Mouse (Mus musculus) frontal cortex, adult 2 months (tissue): ENCODE measurements around the gene Rasgef1a. TPM values are rescaled to one million over a fixed set of nuclear protein-coding genes. Genes with fewer than 3 reads are reported as not detected.

Experiments
- DNase-seq, 2 experiments: peaks; one replicate each; pipeline ENCODE4 v3.0.0; 2022; ENCODE audit warnings: low spot score in 1 of 2; ENCODE audit errors: extremely low spot score in 1 of 2
- polyA plus RNA-seq: library from polyadenylated mRNA; depleted of rRNA; stranded (reverse); fragments of >200 nt; gene quantifications from 2 replicates; pipeline ENCODE4 v1.2.3, GENCODE M21; 2012; rRNA removed

Rasgef1a gene
- polyA plus RNA-seq, 1 experiment: 164 TPM

DNA sequence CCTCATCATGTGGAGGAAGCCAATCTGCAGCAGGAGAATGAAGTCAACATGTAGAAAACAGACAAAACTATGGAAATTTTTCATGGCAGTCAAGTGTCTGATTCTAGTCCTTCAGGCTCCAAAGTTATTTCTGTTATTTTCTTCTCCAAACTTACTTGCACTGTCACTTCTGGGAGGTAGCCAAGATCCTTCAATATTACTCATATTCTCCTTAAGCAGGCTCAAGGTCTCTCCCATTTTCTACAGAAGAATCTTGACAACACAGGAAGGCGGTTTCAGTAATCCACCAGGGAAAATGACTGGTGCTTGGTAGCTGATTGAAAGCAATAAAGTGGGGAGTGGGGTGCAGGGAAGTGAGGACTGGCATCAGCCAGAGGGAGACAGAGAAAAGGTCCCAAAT, 111.5 kb downstream of the Rasgef1a start:
- peak in 1 of 2 experiments; percentile 12 for DNase-seq

- DNase-seq: no peak
Measured at GRCm38 (mm10) chr6:118126577-118126976, 115.3 kb downstream of the Rasgef1a start.

DNA sequence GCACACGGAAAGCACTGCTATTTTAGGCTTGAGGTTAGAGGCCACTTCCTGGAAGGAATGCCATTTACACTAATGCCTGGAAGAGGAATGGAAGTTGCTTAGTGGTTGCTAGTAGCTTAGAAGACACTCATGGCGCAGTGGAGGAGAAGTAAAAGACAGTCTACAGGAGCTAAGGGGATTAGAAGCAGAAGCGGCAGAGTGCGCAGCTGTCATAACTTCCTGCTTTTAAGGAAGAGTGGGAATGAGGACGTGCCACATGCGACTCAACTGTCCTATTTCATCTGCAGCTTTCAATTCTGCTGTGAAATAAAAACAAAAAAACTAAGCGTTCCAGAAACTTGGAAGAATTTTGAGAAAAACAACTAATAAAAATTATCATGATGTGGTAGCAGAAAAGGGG, 116.0 kb downstream of the Rasgef1a start:
- no peak for DNase-seq

DNA sequence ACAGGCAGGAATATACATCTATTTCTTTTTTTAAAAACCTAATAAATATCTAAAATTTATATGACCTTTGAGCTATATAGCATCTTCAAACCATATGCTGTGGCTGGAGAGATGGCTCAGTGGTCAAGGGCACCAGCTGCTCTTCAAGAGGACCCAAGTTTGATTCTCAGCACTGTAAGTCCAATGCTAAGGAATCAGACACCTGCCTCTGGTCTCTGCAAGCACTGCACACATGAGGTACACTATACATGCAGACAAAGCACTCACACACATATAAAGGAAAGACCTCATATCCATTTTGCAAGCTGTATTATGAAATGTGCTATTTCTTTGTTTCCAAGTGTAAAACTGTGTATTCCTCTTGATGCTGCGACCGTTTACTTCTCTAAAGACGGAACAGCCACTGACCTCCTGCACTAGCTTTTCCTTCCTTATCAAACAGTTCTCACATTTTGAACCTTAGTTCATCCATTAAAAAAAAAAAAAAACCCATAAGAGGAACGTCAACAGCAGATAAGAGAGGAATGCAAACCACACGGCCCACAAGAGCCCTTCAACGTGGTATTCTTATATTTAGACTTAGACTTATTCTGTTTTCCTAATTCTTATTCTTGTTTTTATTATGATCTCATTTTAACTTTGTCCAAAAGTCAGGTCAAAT, 116.7 kb downstream of the Rasgef1a start:
- no peak for DNase-seq

- DNase-seq: no peak
Measured at GRCm38 (mm10) chr6:118130022-118130421, 118.8 kb downstream of the Rasgef1a start.

DNA sequence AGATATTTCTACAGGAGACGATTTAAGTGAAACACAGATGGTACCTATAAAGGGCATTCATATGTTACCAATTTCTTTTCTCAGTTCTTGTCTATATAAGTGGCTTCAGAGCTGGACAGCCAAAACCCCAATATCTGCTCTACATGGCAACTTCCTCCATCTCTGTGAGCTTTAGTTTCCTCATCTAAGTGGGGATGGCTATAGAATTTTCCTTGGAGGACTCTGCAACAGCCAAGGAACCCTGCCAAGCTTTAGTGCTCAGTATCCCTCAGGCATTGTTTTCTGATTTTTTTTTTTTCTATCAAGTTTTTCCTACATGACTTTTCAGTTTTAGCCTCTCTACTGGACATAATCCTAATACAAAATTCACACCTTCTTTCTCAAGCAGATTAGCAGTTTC, 123.2 kb downstream of the Rasgef1a start:
- DNase-seq: no peak

- no peak for DNase-seq
Measured at GRCm38 (mm10) chr6:118137148-118137547, 125.9 kb downstream of the Rasgef1a start.

DNA sequence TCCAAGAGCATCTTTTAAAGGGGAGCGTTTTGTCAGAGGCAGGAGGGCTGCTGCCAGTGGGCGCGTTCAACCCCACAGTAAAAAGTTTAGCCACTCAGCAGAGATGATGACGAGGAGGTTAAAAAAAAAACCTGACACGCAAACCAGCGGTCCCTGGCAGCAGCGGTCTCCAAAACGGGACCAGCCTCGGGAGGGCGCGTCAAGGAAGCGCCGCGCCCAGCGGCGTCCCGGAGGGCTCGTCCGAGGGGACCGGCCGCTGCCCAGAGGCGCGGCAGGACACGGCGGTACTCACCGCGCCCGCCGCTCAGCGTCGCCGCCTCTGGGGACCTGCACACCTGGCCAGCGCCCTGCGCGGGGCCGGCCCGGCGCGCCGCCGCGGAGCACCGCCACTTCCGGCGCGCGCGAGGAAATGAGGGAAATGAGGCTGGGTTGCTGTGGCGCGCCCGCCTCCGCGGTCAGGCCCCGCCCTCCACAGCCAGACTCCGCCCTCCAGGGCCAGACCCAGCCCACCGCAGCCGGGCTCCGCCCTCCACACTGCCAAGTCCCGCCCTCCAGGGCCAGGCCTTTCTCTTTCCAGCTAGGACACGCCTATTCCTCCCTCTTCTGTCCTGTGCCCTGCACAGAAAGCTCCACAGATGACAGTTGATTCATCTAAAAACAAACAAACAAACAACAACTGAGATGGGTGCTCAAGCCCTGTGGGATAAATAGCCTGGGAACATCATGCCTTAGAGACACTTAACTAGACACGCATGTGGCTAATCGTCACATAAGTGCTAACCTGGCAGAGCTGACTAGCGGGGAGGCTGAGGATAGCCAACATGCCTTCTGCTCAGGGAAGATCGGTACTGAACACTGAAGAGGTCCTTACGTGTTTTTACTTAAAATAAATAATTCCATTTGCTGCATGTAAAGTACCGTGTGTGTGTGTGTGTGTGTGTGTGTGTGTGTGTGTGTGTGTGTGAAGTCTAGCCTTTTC, 127.8 kb downstream of the Rasgef1a start, which contains the start of gene Csgalnact2:
Csgalnact2 (minus strand) TSS at position 410 of the 979 bp plus-strand sequence.
- peak; percentile 77 to 92 for DNase-seq

GRCm38 (mm10) chr6:118140961-118141360, 129.7 kb downstream of the Rasgef1a start:
- DNase-seq: no peak

Other genes starting within 250 kb of the Rasgef1a start
- 62.5 and 63.4 TPM in 2 replicates for gene Zfp637, start 170.3 kb upstream of the Rasgef1a start, polyA plus RNA-seq
- gene Zfp239, start 149.3 kb upstream of the Rasgef1a start, polyA plus RNA-seq: 24.3 and 26.8 TPM in 2 replicates
- gene Hnrnpf, start 111.1 kb upstream of the Rasgef1a start, polyA plus RNA-seq: 121 and 126 TPM in 2 replicates
- gene Fxyd4, start 73.7 kb upstream of the Rasgef1a start, polyA plus RNA-seq: 0.08 TPM in 1 of 2 replicates, not detected in the other
- 8.9 and 9.9 TPM in 2 replicates for gene Csgalnact2, start 127.7 kb downstream of the Rasgef1a start, polyA plus RNA-seq
- gene Ret, start 186.3 kb downstream of the Rasgef1a start, polyA plus RNA-seq: 4.0 and 4.1 TPM in 2 replicates